Mouse (Mus musculus) embryonic facial prominence, embryonic 15.5 days (tissue): Measurements from ENCODE around the gene Snx10. TPM values are rescaled to one million over a fixed set of nuclear protein-coding genes. Genes with fewer than 3 reads are reported as not detected.

Experiments used
- ATAC-seq: fragments of 200-750 bp; cut with Nextera tagmentation; 2 replicates; pipeline ENCODE4 v1.8.0; 2017; ENCODE audit warnings: low read depth, moderate TSS enrichment; ENCODE audit not compliant: insufficient number of reproducible peaks, low FRiP score, low TSS enrichment
- H3K27ac ChIP-seq: fragments of 300-500 bp; sonication (generic); replicated peaks from 2 replicates; pipeline ENCODE4 v1.5.1; 2015; ENCODE audit warnings: mild to moderate bottlenecking, inconsistent platforms
- H3K27me3 ChIP-seq: fragments of 300-500 bp; sonication (generic); 2 replicates; pipeline ENCODE4 v1.6.1; 2015; ENCODE audit warnings: inconsistent platforms
- H3K36me3 ChIP-seq: fragments of 300-500 bp; sonication (generic); 2 replicates; pipeline ENCODE4 v1.6.1; 2015; ENCODE audit warnings: mild to moderate bottlenecking, inconsistent platforms
- H3K4me1 ChIP-seq: fragments of 300-500 bp; sonication (generic); 2 replicates; pipeline ENCODE4 v1.6.1; 2015; ENCODE audit warnings: inconsistent platforms
- H3K4me2 ChIP-seq: fragments of 300-500 bp; sonication (generic); replicated peaks from 2 replicates; pipeline ENCODE4 v1.6.1; 2015; ENCODE audit warnings: mild to moderate bottlenecking, inconsistent platforms
- H3K4me3 ChIP-seq: fragments of 300-500 bp; sonication (generic); replicated peaks from 2 replicates; pipeline ENCODE4 v1.5.1; 2015; ENCODE audit warnings: mild to moderate bottlenecking, inconsistent platforms
- H3K9ac ChIP-seq: fragments of 300-500 bp; sonication (generic); 2 replicates; pipeline ENCODE4 v1.6.1; 2015; ENCODE audit warnings: inconsistent platforms
- H3K9me3 ChIP-seq: fragments of 300-500 bp; sonication (generic); replicated peaks from 2 replicates; pipeline ENCODE4 v1.6.1; 2016; ENCODE audit warnings: inconsistent platforms
- WGBS: fragments of 180-500 bp; shearing (Covaris S2); methylation state at CpG from one replicate; pipeline ENCODE4 v1.1.7; 2015; 5-methylcytosine and 5-hydroxymethylcytosine counted together
- polyA plus RNA-seq: library from polyadenylated mRNA; unstranded; fragments of >200 nt; fragmentation: Nextera tagmentation; extraction: Ambion mirVana; gene quantifications from 2 replicates; pipeline ENCODE4 v1.2.1, GENCODE M21; 2015

Gene Snx10
- polyA plus RNA-seq, 1 experiment from 2014 or later = 13.4 TPM

DNA sequence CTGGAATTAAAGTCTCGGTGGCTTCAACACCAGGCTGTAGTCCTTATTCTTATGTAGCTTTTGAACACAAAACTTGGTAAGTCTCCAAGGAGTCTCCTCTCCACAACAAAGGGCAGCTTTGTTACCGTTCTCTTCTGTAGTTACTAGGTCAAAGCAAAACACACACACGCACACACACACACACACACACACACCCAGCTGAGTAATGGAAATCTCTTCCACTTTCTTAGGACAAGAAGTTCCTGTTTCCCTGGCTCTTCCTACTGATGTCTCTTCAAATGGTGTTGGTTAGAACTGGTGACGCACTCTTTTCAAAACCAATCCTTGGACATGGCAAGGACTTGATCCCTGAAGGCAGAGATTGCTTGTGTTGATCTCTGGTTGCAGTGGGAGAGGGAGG, 87.9 kb downstream of the Snx10 start:
- Histone ChIP-seq H3K27ac (no peak overlapping the region), H3K36me3 (no peaks in the 10 kb centered on the region), H3K4me1 (peaks cover 9% of the 10 kb centered on the region), H3K4me3 (no peak overlapping the region), H3K4me2 (no peak overlapping the region), H3K9ac (no peak overlapping the region), H3K27me3 (peaks cover 14% of the 10 kb centered on the region), H3K9me3 (no peaks in the 10 kb centered on the region)
- ATAC-seq = no peak
- 80% methylated on average over 4 of the region's 4 CpGs for WGBS

DNA sequence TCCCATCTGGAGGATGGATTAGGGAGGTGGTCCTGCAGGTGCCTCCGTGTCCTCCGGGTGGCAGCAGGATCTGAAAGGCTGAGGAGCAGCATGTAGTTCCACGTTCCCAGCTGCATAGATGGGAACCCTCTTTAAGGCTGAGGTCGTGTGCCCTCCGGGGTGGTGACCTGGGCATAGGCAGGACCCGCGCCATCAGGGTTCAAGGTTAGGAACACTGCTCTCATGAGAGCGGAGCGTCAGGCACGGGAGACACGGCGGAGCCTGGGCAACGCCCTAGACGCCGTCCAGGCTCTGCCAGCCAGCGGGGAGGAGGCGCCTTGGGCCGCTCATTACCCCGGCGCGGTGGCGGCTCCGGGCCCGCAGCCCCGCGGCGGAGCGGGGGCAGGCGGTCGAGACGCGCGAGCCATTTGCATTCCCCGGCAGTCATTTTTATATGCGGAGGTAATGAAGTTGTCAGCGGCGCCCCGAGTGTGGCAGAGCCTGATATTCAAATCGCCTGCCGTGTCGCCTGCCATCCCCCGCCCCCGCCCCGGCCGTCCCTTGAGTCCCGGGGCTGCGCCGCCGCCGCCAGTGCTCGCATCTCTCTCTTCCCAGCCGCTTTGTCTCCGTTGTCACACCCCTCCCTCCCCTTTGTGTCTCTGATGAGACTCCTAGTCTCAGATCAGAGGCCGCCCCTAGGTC, 88.8 kb downstream of the Snx10 start:
- Histone ChIP-seq H3K9me3 (no peaks in the 10 kb centered on the region), H3K4me2 (peak overlapping the region; percentile 94), H3K4me3 (peak overlapping the region; percentile 56), H3K27ac (no peak overlapping the region), H3K4me1 (peaks cover 9% of the 10 kb centered on the region), H3K36me3 (no peaks in the 10 kb centered on the region), H3K27me3 (peaks cover 14% of the 10 kb centered on the region), H3K9ac (peak overlapping the region; percentile 16)
- peak; percentile 76 for ATAC-seq
- under 1% methylated on average over 52 of the region's 54 CpGs for WGBS

DNA sequence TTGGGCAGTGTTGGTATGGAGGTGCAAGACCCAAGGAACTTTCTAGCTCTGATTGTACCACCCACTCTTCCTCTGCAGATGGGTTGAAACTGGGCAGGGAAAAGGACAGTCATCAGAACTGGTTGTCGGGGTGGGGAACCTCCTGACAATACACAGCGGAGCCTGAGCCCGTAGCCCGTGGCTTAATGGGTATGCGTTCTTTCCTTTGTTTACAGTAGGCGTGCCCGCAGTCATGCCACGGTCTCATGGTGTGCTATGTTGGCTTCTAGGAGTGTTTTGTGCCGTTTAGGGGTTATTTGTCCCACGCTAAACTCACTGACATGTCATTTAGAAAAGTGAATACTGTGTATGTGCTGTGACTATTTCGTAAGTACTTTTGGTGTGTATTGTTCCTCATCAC, 90.0 kb downstream of the Snx10 start:
- Histone ChIP-seq H3K36me3 (no peaks in the 10 kb centered on the region), H3K4me2 (no peak overlapping the region), H3K27me3 (peaks cover 14% of the 10 kb centered on the region), H3K9me3 (no peaks in the 10 kb centered on the region), H3K27ac (no peak overlapping the region), H3K4me3 (no peak overlapping the region), H3K9ac (no peak overlapping the region), H3K4me1 (peaks cover 9% of the 10 kb centered on the region)
- 84% methylated on average over 11 of the region's 11 CpGs for WGBS
- no peak for ATAC-seq

DNA sequence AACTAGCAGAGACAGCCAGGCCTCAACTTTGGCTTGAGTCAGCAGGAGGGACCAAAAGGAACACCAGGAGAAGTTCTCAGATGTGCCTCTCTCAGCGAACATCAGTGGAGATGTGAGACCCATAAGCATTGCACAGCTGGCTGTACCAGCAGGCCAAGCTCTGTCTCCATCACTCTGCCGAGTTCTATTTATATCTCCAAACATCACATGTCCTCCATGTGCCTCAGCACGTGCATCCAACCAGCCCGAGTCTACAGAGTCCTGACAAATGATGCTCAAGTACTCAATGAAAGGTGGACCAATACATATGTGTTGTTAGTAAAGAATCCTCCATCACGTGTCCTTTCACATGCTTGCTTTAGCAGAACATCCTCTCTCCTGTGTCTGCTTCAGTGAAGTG, 103.1 kb downstream of the Snx10 start:
- no peak for ATAC-seq
- Histone ChIP-seq H3K9me3 (no peaks in the 10 kb centered on the region), H3K36me3 (no peaks in the 10 kb centered on the region), H3K9ac (no peak overlapping the region), H3K27ac (no peak overlapping the region), H3K4me3 (no peak overlapping the region), H3K4me2 (no peak overlapping the region), H3K27me3 (no peaks in the 10 kb centered on the region), H3K4me1 (no peaks in the 10 kb centered on the region)
- 85% methylated on average over 5 of the region's 5 CpGs for WGBS

GRCm38 (mm10) chr6:51629671-51630070, 106.0 kb downstream of the Snx10 start:
- H3K4me3 ChIP-seq = no peak overlapping the region
- H3K4me1 ChIP-seq = no peaks in the 10 kb centered on the region
- H3K27me3 ChIP-seq = no peaks in the 10 kb centered on the region
- no peak overlapping the region for H3K27ac ChIP-seq
- H3K36me3 ChIP-seq = no peaks in the 10 kb centered on the region
- ATAC-seq = no peak
- 26% methylated on average over 3 of the region's 3 CpGs for WGBS
- H3K4me2 ChIP-seq = no peak overlapping the region
- no peak overlapping the region for H3K9ac ChIP-seq
- H3K9me3 ChIP-seq = no peaks in the 10 kb centered on the region

GRCm38 (mm10) chr6:51630184-51630583, 106.5 kb downstream of the Snx10 start:
- Histone ChIP-seq H3K9ac (no peak overlapping the region), H3K4me1 (no peaks in the 10 kb centered on the region), H3K9me3 (no peaks in the 10 kb centered on the region), H3K27ac (no peak overlapping the region), H3K36me3 (no peaks in the 10 kb centered on the region), H3K4me3 (no peak overlapping the region), H3K27me3 (no peaks in the 10 kb centered on the region), H3K4me2 (no peak overlapping the region)
- no peak for ATAC-seq
- WGBS = 73% methylated on average over 2 of the region's 2 CpGs

GRCm38 (mm10) chr6:51632928-51633662, 109.4 kb downstream of the Snx10 start:
- H3K9ac ChIP-seq = no peak overlapping the region
- H3K9me3 ChIP-seq = no peaks in the 10 kb centered on the region
- H3K4me2 ChIP-seq = no peak overlapping the region
- H3K4me3 ChIP-seq = no peak overlapping the region
- no peaks in the 10 kb centered on the region for H3K36me3 ChIP-seq
- WGBS = 65% methylated on average over 4 of the region's 4 CpGs
- H3K4me1 ChIP-seq = no peaks in the 10 kb centered on the region
- H3K27me3 ChIP-seq = no peaks in the 10 kb centered on the region
- H3K27ac ChIP-seq = no peak overlapping the region
- ATAC-seq = no peak

DNA sequence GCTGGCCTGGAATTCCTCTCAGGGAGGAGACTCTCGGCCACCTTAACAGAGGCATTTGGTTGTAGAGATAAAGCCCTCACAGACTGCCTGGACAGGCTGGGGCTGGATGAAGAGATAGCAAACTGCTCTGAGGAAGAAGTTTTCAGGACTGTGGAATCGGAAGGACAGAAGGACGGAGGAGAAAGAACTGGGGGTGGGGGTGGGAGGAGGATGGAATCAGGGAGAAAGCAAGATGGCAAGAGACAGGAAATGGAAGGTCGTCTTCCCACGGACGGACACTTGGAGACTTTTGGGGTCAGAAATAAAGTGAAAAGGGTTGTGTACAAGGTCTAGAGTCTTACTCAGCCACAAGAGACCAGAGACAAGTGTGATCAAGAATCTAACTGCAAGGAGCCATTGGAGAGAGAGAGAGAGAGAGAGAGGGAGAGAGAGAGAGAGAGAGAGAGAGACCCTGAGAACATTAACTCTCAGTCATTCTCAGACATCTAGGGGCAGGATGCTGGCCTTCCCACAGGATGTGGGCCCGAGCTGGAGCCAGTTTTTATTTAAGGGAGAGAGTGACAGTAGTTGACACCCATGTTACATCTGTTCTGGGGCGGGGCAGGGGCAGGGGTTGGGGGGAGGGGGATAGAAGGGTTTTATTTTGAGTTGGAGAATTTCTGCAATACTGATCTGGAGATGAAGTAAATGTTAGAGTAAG, 110.1 kb downstream of the Snx10 start:
- H3K27ac ChIP-seq = no peak overlapping the region
- H3K4me1 ChIP-seq = no peaks in the 10 kb centered on the region
- no peak overlapping the region for H3K4me3 ChIP-seq
- no peak overlapping the region for H3K9ac ChIP-seq
- H3K9me3 ChIP-seq = no peaks in the 10 kb centered on the region
- ATAC-seq = no peak
- H3K27me3 ChIP-seq = no peaks in the 10 kb centered on the region
- H3K36me3 ChIP-seq = no peaks in the 10 kb centered on the region
- H3K4me2 ChIP-seq = no peak overlapping the region
- 53% methylated on average over 8 of the region's 8 CpGs for WGBS

- 79% methylated on average over 11 of the region's 11 CpGs for WGBS
- no peaks in the 10 kb centered on the region for H3K36me3 ChIP-seq
- no peak overlapping the region for H3K27ac ChIP-seq
- no peaks in the 10 kb centered on the region for H3K9me3 ChIP-seq
- H3K4me1 ChIP-seq = no peaks in the 10 kb centered on the region
- H3K4me3 ChIP-seq = no peak overlapping the region
- no peak overlapping the region for H3K4me2 ChIP-seq
- no peak for ATAC-seq
- H3K27me3 ChIP-seq = no peaks in the 10 kb centered on the region
- no peak overlapping the region for H3K9ac ChIP-seq
Measured at GRCm38 (mm10) chr6:51636019-51636568, 112.4 kb downstream of the Snx10 start.
